Mouse (Mus musculus) liver, embryonic 14.5 days (tissue): ENCODE measurements at regions not wholly inside any gene's neighbourhood (a gene's known extent, or its start where the extent isn't known, plus 50 kb on each side); places are given as distances from the start of the nearest gene placed in this dataset.
"Not testable (repeated sequence)": the region's sequence is repeated elsewhere in the genome, so short reads cannot be mapped to it uniquely, and the experiment has no call there.

Experiments
- CTCF ChIP-seq: IDR thresholded peaks from 2 replicates; pipeline ENCODE4 v1.5.1; 2016; ENCODE audit warnings: antibody characterized with exemption, low read depth, control low read depth
- EP300 ChIP-seq: IDR thresholded peaks from 2 replicates; pipeline ENCODE4 v1.6.1; 2016; ENCODE audit warnings: antibody characterized with exemption, low read depth

GRCm38 (mm10) chr13:50051110-50051509, 199.0 kb downstream of the Gm906 start:
- TF ChIP-seq EP300, CTCF: not testable (repeated sequence)
